In genomic region chr19:6518601-6519000, GRCm38 (mm10) we compare ENCODE assay signal across 16 mouse cellular contexts. TPM values are rescaled to one million over a fixed set of nuclear protein-coding genes. Genes with fewer than 3 reads are reported as not detected.
DNase-seq lines count a peak whose midpoint lies in the region; ATAC-seq and TF ChIP-seq lines count a peak whose summit lies in the region.
"Had no signal": no experiment of that assay in that cellular context is flagged by ENCODE, and none has a peak within 500 bp of the region (broad histone marks: within the 10 kb centered on the region; RNA-seq: fewer than 3 reads in every experiment).

No protein-coding gene starts in this region.

- ATAC-seq in forebrain, postnatal 0 days = peak; percentile 84
- peak; percentile 70 for ATAC-seq in midbrain, embryonic 15.5 days (replicated peaks)
- ATAC-seq: Patski had no signal

- H3K4me1 ChIP-seq in forebrain, postnatal 0 days (ENCODE audit: insufficient read depth) = peaks cover 21% of the 10 kb centered on the region
- H3K4me1 ChIP-seq in midbrain, embryonic 15.5 days = peaks cover 30% of the 10 kb centered on the region

- WGBS in forebrain, postnatal 0 days = 6% methylated on average over 5 of the region's 5 CpGs
- 12% methylated on average over 5 of the region's 5 CpGs for WGBS in midbrain, embryonic 15.5 days

- H3K9me3 ChIP-seq in forebrain, postnatal 0 days (ENCODE audit: low read length) = no peaks in the 10 kb centered on the region
- H3K9me3 ChIP-seq in midbrain, embryonic 15.5 days = no peaks in the 10 kb centered on the region
- H3K9me3 ChIP-seq: embryonic facial prominence, embryonic 13.5 days had no signal

- peak overlapping the region; percentile 37 for H3K4me2 ChIP-seq in forebrain, postnatal 0 days (ENCODE audit: low read depth)
- H3K4me2 ChIP-seq in midbrain, embryonic 15.5 days = peak overlapping the region; percentile 42
- H3K4me2 ChIP-seq: embryonic facial prominence, embryonic 13.5 days had no signal

- peaks cover 73% of the 10 kb centered on the region for H3K36me3 ChIP-seq in forebrain, postnatal 0 days (ENCODE audit: insufficient read depth)
- peaks cover 27% of the 10 kb centered on the region; the same call in 1 of the 2 replicates for H3K36me3 ChIP-seq in midbrain, embryonic 15.5 days (replicated peaks)
- H3K36me3 ChIP-seq: embryonic facial prominence, embryonic 13.5 days had no signal

- no peaks in the 10 kb centered on the region for H3K27me3 ChIP-seq in forebrain, postnatal 0 days (ENCODE audit: insufficient read depth, low read length)
- H3K27me3 ChIP-seq in midbrain, embryonic 15.5 days (replicated peaks) = no peaks in the 10 kb centered on the region

- no peak overlapping the region for H3K4me3 ChIP-seq in forebrain, postnatal 0 days (ENCODE audit: low read depth, low read length)
- H3K4me3 ChIP-seq in midbrain, embryonic 15.5 days = no peak overlapping the region
- H3K4me3 ChIP-seq: embryonic facial prominence, embryonic 13.5 days had no signal

- DNase-seq in layer of hippocampus, adult 9-11 months = peak; percentile 70
- DNase-seq in layer of hippocampus, postnatal 36 days = no peak
- DNase-seq in embryo, embryonic 10 days (ENCODE audit: low spot score) = peak; percentile 84
- peak; percentile 85 for DNase-seq in forebrain, postnatal 0 days
- DNase-seq in gastrocnemius, postnatal 4 days (ENCODE audit: low spot score in 2 of 2) = no peak
- no peak for DNase-seq in lung, adult 18-20 months
- no peak for DNase-seq in adrenal gland, postnatal 36 days
- DNase-seq: heart, postnatal 14 days; kidney, postnatal 25 days had no signal

- H3K9ac ChIP-seq in forebrain, postnatal 0 days = no peak overlapping the region
- H3K9ac ChIP-seq in midbrain, embryonic 15.5 days = peak overlapping the region; percentile 16; the same call in 1 of the 2 replicates
- H3K9ac ChIP-seq: embryonic facial prominence, embryonic 13.5 days had no signal

- TF ChIP-seq CTCF in forebrain, postnatal 0 days (IDR thresholded peaks at IDR 0.05; ENCODE audit: low read depth) = no peak

- H3K27ac ChIP-seq in forebrain, postnatal 0 days (ENCODE audit: low read depth, low read length) = peak overlapping the region; percentile 86
- peak overlapping the region; percentile 87 for H3K27ac ChIP-seq in midbrain, embryonic 15.5 days
- H3K27ac ChIP-seq: embryonic facial prominence, embryonic 13.5 days had no signal

RNA-seq across cellular contexts. Expression of gene Slc22a12, which starts 24.2 kb away (rescaled TPM):
- total RNA-seq in layer of hippocampus, postnatal 36 days (2021) = under 1 TPM; 0.40 to 0.71 TPM
- not detected in 2 replicates for total RNA-seq in forebrain, postnatal 0 days (2014; rRNA removed)
- 0.15 and 0.40 TPM in 2 replicates for polyA plus RNA-seq in forebrain, postnatal 0 days (2015; fragmentation: Nextera tagmentation; extraction: Ambion mirVana)
- polyA plus RNA-seq in midbrain, embryonic 15.5 days (2015; fragmentation: Nextera tagmentation; extraction: Ambion mirVana) = 0.17 and 0.32 TPM in 2 replicates
- not detected for total RNA-seq in gastrocnemius, postnatal 4 days (2021)
- under 1 TPM in 1 of 2 experiments, not detected in 1; 0.20 TPM for total RNA-seq in adrenal gland, postnatal 36 days (2021)
- total RNA-seq: gastrocnemius, adult 8-10 months; heart, postnatal 14 days; megakaryocyte progenitor cell, adult 5-6 weeks had no signal
- polyA plus RNA-seq: C2C12; embryonic facial prominence, embryonic 13.5 days; limb, embryonic 11.5 days; Patski had no signal

Comparison
In these comparisons a context has a peak if more than half of its experiments do, and no peak if none do; other contexts are left out.
1. DNase-seq: peak in layer of hippocampus, adult 9-11 months (single experiment), embryo, embryonic 10 days (single experiment) and forebrain, postnatal 0 days (single experiment); none in layer of hippocampus, postnatal 36 days (0 of 2), gastrocnemius, postnatal 4 days (0 of 2), lung, adult 18-20 months (0 of 2) and adrenal gland, postnatal 36 days (0 of 2).